Mouse (Mus musculus): ENCODE data around the gene Dnhd1.
A peak's percentile ranks its signal among the peaks of the same experiment; 100 is the strongest.

Dnhd1 gene

DNA sequence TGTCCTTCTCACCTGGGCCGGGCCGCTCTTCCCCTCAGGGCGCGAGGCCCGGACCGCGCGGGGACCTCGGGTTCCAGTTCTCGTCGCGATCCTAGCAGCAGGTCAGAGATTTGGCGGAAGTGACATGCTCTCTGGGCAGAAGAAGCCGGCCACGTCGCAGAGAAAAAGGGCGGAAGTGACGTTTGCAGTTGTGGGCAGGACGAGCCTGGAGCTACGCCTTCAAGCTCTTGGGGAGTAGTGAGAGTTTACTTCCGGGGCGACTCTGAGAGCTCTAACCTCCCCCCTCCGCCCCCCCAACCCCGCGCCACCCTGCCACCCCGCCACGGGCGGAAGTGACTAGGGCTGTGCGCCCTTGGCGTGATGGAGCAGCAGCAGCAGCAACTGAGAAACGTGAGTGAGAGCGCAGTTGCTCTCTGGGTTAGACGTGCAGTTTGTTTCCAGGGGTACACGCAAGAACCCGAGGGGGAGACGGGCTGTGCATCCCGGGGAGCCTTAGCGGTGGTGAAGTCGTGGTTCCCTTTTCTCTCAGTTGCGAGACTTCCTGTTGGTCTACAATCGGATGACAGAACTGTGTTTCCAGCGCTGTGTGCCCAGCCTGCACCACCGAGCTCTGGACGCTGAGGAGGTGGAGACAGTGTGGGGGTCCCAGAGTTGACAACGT, 10.3 kb upstream of the Dnhd1 start, which contains the start of the genes Arfip2 and Gm45799:
TSS of gene Arfip2 (minus strand) at position 184 of the 661 bp plus-strand sequence.
TSS of gene Gm45799 (plus strand) at position 320 of the 661 bp plus-strand sequence.
- DNase-seq (ENCODE audit: inconsistent age in 2 of 2, low spot score in 1 of 2), result peak; percentile 98 to 99

DNA sequence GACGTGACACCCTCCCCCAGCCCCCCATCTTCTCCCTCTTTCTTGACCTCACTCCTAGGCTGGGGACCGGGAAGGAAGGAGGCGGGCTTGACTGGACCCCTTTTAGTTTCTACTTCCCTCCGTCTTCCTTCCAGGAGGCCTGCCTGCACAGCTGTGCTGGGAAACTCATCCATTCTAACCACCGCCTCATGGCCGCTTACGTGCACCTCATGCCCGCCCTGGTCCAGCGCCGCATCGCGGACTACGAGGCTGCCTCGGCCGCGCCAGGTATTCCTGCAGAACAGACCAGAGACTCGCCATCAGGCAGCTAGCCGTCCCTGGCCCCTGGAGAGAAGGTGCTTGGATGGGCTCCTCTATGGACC, 9.8 kb upstream of the Dnhd1 start:
- no peak for DNase-seq (ENCODE audit: inconsistent age in 2 of 2, low spot score in 1 of 2)

DNA sequence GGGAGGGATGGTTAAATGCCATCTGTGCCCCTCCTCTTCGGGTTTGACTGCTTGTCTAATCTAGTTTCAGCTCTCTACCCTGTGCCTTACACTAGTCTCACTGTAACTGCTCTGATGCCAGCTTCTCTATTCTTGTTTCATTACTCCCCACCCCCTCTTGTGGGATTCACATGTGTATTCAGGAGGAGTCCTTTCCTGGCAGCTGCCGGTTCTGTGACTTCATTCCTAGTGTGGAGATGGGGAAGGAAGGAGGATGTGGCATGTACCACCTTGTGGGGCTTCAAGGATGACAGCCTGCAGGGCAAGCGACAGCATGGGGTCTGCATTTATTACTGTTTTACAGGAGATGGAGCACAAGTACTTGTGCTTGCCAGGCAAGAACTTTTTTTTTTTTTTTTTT, 8.7 kb upstream of the Dnhd1 start:
- peak in 1 of 2 experiments; percentile 41 for DNase-seq (ENCODE audit: inconsistent age in 2 of 2, low spot score in 1 of 2)

DNA sequence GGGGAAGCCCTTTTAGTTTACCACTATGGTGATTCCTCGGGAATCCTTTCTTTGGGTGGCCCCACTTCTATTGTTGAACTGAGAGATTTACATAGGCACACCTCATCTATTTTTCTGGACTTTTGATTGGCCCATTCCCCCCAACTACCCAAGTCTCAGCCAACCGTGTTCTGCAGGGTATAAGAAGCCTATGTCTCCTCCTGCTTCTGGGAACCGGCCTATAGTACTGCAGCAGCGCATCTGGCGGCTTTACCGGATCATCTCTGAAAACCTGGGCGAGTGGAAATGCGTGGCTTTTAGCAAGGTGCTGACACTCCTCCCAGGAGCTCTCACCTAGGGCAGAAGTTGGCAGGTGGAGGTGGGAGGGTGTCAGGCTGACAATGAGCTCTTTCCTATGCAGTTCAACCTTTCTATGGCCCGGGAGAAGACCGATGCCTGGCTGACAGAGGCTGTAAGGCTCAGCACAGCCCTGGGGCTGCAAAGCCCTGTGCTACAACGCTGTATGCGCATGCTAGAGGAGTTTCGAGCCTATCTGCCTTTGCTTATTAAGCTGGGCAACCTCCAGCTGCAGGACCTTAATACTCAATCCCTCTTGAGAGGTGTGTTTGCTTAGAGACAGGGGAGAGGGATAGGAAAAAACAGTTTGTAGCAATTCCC, 35.0 kb downstream of the Dnhd1 start:
- no peak for DNase-seq (ENCODE audit: inconsistent age in 2 of 2, low spot score in 1 of 2)

DNA sequence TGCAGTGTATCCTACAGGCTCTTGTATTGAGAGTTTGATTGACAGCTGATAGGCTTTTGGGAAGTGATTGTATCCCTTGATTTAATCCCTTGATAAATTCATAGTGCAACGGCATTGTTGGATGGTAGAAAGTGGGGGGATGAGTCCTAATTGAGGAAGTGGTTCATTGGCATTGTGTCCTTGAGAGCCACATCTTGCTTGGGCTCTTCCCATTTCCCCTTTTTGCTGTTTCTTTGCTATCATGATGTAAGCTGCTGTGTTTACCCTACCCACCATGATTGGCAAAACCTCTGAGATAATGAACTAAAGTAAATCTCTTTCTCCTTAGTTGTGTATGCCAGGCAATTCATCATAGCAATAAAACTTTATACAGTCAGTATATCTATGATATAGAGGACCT, 40.2 kb downstream of the Dnhd1 start:
- DNase-seq (ENCODE audit: inconsistent age in 2 of 2, low spot score in 1 of 2), result no peak

DNA sequence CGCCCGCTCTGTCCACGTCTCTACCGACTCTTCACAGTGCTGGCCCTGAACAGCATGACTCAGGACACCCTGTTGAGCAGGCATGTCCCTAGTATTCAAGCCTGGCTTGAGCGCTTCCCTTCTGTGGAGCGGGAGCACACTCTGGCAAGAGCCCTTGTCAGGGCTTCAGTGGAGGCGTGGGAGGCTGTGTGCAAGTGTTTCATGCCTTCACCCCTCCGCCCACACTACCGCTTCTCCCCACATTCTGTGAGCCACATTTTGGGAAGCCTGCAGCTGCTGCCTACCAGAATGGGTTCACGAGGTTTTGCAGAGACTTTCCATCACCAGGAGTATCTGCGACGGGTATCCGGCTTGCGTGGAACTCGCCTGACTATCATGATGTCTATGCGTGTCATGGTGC, 52.6 kb downstream of the Dnhd1 start:
- DNase-seq (ENCODE audit: inconsistent age in 2 of 2, low spot score in 1 of 2), result no peak

DNA sequence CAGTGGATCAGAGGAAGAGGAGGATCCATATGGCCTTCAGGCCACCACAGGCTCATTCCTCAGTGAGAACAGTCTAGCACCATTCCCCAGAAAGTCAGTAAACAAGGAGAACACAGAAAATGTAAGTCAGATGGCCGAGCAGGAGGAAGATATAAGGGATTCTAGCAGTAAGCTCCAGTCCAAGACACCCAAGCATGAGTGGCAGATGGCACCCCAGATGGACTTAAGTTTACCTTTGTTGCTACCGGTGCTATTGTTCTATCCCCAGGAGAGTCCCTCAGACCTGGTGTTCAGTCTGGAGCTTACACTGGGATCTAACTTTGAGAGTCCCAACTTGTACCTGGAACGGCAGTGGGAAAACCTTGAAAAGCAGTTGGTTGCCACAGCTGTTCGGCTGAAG, 53.2 kb downstream of the Dnhd1 start:
- no peak for DNase-seq (ENCODE audit: inconsistent age in 2 of 2, low spot score in 1 of 2)

DNA sequence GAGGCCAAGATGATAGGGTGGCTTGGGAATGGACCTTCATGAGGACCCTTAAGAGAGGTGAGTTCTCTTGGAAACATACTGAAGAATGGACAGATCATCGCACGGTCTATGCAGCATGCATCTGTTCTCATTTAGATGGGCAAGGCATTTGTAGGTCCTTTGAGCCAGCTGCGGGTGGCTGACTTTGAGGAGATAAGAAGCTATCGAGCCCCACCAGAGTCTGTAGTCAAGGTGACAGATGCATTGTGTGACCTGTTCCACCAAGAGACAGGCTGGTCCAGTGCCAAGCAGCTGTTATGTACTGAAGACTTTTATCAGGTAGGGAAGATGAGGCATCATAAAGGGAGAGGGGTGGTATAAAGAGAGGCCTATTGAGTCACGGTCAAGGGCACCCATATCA, 58.1 kb downstream of the Dnhd1 start:
- DNase-seq (ENCODE audit: inconsistent age in 2 of 2, low spot score in 1 of 2), result no peak

DNA sequence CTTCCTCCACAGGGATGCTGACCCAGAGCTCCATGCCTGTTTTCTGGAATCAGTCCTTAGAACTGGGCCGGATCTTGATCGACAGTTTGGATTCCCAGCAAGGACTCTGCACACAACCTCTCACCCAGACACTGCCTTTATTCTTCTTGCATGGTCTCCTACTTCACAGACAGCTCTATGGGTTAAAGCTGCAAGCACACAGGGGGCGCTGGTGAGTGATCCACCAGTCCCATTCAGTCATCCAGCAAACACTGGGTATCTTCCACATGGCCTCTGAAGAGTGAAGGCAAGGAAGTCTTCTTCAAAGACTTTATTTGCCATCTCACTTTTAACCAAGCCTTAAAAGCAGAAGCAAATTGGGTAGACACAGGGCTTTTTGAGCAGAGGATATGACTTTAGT, 64.7 kb downstream of the Dnhd1 start:
- no peak for DNase-seq (ENCODE audit: inconsistent age in 2 of 2, low spot score in 1 of 2)

DNA sequence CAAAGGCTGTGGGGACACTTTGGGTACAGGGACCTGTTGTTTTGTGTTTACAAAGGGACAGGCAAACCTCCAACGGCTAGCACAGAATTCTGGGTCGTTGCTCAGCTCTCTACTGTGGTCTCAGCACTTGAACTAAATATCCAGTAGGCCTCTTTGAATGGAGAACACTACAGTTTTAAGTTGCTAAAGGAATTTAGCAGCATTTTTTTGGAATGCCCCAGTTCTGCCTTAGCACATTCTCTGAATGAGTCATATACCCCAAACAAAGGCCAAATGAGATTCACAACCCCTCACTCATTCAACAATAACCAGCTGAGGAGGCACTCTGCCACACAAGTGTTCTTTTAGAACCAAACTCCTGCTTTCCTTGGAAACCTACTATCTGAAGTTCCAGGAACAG, 71.3 kb downstream of the Dnhd1 start:
- DNase-seq (ENCODE audit: inconsistent age in 2 of 2, low spot score in 1 of 2), result no peak

DNA sequence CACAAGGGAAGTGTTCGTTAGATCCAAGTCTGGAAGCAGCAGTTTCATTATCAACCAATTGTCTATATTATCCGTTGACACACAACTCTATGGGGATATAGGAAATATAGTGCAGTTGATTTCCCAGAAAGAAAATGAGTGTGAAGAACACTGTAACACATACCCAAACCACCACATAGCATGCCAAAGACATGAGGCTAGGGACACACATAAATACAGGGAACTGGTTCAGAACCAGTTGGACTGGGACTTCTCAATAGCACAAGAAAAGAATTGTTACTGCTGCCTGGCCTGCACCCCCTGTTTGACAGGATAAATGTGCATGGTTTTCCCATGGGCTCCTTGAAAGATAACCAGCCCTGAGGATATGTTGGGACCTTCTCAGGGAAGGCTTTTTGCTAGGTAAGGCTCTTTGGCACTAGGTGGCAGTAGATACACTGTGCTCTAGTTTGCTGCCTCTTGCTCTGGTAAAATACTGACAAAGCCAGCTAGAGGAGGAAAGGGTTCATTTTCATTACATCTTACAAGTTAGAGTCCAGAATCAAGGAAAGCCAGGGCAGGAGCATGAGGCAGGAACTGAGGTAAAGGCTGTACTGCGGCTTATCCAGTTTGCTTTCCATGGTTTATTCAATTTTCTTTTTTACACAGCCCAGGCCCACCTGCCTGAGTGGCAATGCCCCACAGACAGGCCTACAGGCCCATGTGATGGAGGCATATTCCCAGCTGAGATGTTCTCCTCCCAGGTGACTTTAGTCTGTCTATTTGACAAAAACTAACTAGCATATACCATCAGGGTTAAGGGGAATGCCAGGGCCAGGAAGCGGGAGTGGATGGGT, 75.7 kb downstream of the Dnhd1 start:
- peak; percentile 38 to 85 for DNase-seq (ENCODE audit: inconsistent age in 2 of 2, low spot score in 1 of 2)

DNA sequence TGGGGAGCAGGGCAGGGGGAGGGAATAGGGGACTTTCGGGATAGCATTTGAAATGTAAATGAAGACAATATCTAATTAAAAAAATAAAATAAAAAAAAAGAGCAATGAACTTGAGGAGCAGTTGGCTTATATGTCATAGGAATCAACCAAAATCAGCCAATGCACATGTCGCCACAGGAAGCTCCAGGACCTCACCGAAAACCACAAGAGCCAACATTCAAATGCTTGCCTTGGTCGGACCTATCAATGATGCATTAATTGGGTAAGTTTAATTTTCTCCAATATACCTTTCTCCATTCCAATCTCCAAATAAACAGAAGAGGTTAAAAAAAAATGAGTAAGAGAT, 76.3 kb downstream of the Dnhd1 start:
- no peak for DNase-seq (ENCODE audit: inconsistent age in 2 of 2, low spot score in 1 of 2)

DNA sequence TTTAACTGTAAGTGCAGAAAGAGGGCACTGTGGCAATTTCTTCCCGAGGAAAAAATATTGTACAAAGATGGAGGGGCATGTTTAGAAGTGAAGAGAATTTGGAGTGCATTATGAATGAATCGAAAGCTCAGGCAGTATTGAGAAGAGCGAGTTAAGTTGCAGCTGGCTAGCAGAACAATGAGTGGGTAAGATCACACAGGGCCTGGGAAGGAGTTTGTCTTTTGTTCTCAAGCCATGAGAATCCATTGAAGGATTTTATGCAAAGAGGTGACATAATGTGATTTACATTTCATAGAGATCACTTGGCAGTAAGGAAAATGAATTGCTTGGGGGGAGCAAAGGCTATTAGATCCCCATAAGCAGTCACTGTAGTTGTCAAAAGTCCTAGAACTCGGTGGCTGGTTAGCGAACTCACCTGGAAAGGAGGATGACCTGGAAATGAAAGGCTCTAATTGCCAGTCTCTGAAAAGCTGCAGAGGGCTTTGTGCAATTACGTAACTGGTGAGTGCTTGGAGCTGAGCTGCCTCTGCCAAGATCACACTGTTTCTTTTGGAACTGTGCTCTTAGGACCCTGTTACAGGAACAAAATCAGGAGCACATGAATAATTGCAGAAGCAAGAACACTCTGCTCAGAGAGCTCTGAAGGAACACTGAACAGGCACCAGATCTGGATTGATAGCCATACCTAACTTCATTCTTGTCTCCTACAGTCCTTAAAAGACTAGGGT, 78.2 kb downstream of the Dnhd1 start:
- DNase-seq (ENCODE audit: inconsistent age in 2 of 2, low spot score in 1 of 2), result peak; percentile 32 to 51

DNA sequence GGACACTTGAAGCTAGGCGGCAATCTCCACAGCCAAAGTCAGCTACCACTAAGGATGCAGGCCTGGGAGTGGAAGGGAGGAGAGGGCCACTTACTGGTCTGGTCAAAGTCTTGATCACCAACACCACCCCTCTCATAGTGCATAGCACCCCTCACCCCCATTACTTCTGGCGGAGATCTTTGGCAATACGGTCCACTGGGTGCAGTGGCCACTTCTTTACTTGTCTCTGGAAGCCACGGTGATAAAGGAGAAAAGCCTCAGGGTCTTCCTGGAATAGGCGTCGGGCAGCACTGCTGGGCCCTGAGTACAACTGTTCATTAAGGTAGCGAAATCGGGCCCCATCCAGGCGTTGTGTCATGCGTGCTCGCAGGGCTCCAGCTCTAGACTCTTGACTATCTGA, 83.2 kb downstream of the Dnhd1 start:
- DNase-seq (ENCODE audit: inconsistent age in 2 of 2, low spot score in 1 of 2), result no peak

DNA sequence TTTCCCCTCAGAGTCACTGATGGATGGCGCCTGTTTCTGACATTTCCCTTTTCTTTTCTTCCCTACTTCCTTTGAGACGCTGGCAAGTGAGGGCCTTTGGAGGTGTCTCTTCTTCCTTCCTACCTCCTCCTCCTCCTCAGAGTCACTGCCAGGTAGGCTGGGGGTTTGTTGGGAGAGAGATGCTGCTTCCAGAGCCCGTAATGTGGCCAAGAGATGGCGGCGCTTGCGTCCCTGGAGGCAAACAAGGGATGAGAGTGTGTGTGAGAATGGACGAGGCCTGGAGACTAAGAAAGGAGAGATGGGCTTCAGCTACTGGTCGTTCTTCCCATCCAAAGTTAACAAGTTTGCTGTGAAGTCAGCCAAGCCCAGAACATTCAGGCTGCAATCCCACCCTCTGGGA, 84.2 kb downstream of the Dnhd1 start:
- DNase-seq (ENCODE audit: inconsistent age in 2 of 2, low spot score in 1 of 2), result no peak

DNA sequence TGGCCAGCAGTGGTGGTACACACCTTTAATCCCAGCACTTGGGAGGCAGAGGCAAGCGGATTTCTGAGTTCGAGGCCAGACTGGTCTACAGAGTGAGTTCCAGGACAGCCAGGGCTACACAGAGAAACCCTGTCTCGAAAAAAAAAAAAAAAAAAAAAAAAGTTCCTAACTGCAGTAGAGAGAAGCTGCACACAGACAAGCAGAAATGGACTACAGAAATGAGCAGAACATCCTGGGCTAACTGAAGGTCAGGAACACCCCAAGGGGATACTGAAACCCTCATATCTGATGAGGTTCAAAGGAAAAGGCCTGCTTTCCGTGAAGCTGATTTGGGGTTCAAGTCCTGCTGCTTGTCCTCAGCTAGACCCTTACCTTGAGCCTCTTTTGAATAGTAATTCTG, 84.8 kb downstream of the Dnhd1 start:
- peak in 1 of 2 experiments; percentile 17 for DNase-seq (ENCODE audit: inconsistent age in 2 of 2, low spot score in 1 of 2)

DNA sequence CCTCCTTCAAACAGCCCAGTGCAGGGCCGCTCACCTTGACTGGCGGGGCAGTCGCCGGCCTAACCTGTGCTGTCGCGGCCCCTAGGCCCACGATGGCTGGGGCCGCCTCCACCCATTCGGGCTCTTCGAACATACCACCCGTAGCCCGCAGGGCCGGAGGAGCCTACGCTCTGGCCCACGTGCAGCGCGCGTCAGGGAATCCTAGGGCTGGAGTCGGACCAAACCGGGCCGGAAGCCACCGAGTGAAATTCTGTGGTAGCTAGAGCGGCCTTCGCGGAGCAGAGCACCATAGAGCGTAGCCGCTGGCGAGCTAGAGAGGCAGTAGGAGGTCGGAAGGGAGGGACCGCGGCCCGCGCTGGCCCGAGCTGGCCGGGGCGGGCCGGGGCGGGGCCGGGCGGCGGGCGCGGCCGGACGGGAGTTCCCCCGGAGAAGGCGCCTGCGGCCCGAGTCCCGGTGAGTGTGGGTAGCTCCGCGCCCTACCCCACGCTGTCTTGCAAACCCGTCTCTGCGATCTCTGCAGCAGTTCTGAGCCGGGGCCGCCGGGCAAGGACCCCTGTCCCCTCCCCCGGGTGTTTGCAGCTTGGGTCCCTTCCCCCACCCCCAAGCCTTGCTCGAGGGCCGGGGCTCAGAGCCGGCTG, 85.8 kb downstream of the Dnhd1 start, which contains the start of gene Ilk:
TSS of gene Ilk (plus strand) at position 329 of the 638 bp plus-strand sequence.
- DNase-seq (ENCODE audit: inconsistent age in 2 of 2, low spot score in 1 of 2), result peak; percentile 96 to 98

DNA sequence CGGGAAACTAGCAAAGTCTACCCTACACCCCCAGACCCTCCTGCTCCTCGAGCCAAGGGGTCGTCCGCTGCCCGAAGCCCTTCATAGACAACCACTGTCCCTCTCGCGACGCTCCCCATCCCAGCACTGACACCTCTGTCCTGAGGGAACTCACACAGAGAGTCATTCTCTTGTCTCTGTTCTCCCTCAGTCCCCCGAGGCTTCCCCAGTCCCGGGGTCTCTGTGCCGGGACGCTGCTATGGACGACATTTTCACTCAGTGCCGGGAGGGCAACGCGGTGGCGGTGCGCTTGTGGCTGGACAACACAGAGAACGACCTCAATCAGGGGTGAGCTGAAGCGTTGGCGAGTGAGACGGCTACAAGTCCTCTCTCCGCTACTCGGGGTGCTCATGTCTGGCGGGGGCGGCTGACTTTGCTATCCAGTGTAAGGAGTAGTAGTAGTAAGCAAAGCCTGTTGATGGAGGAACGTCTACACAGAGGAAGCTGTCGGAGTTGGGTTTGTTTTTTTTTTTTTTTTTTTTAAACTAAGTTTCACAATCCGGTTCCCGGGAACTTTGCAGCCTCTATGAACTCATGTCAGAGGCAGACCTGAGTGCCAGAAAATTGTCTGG, 86.4 kb downstream of the Dnhd1 start, which contains the start of gene Rrp8:
TSS of gene Rrp8 (minus strand) at position 475 of the 611 bp plus-strand sequence.
- DNase-seq (ENCODE audit: inconsistent age in 2 of 2, low spot score in 1 of 2), result peak; percentile 72 to 89

DNA sequence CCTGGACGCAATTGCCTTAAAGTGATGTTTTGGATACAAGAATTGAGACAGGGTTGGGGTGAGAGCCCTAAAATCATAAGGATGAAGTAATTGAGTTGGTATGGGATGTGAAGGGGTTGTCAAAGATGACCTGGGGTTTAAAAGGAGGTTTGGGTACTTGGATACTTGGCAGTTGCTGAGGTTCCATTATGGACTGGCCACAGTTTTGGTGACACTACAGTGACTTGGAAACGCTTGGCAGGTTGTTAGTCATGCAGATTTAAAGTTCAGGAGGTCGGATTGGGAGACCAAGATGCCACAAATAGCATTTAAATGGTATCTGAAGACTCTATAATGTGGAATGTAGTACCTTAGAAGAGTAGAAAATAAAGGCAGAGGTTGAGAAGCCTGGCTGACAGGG, 87.0 kb downstream of the Dnhd1 start:
- DNase-seq (ENCODE audit: inconsistent age in 2 of 2, low spot score in 1 of 2), result peak; percentile 15 to 56

DNA sequence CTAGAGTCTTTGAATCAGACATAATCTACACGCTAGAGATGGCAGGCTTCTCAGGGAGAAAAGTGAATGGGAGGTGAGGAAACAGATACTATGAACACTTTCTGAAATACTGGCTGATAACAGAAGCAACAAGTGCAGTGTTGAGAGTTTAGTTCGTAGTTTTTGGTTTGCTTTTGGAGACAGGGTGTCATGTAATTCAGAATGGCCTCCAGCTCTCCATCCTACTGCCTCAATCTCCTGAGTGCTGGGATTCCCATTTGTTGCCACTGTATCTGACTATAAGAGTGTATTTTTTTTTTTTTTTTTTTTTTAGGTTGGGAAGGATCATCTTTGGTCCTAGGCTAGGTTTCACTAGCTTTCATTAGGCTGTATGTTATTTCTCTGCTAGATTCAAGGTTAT, 87.7 kb downstream of the Dnhd1 start:
- no peak for DNase-seq (ENCODE audit: inconsistent age in 2 of 2, low spot score in 1 of 2)
